Mouse (Mus musculus): ENCODE measurements at regions not wholly inside any gene's neighbourhood (a gene's known extent, or its start where the extent isn't known, plus 50 kb on each side); places are given as distances from the start of the nearest gene placed in this dataset.

DNA sequence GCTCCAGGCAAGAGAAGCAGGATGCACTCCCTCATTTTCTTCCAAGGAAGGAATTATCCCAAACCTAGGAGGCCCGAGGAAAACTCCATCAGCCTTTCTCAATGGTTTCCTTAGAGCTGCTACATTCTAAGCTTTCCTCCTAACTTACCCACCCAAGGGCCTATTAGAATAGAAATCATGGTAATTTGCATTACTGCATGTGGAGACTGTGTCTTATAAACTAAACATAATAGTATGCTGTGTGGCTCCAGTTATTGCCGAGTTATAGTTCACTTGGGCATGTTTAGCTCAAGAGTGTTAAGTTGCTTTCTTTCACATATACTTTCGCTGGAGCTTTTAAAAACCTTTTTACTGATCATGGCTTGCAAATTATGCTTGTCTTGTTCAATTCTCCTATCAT, 191.5 kb downstream of the Inhba start:
- no peak for TF ChIP-seq CTCF (IDR thresholded peaks at IDR 0.05; ENCODE audit: control insufficient read depth, insufficient read depth, low read length)
- TF ChIP-seq POLR2A (IDR thresholded peaks at IDR 0.05; ENCODE audit: borderline replicate concordance, control insufficient read depth, low read depth, low read length) = no peak

All from bone marrow, adult 2 months (tissue).